Mouse (Mus musculus) adrenal gland, adult 2 months (tissue): ENCODE data around the gene Dio1. TPM values are rescaled to one million over a fixed set of nuclear protein-coding genes. Genes with fewer than 3 reads are reported as not detected.

Experiments
- DNase-seq: peaks from one replicate; pipeline ENCODE4 v3.0.0; 2021
- long read RNA-seq: library from polyadenylated mRNA; stranded (forward); transcript quantifications from one replicate; pipeline ENCODE4 v2.0.0, GENCODE M21; 2021
- polyA plus RNA-seq: library from polyadenylated mRNA; depleted of rRNA; stranded (reverse); fragments of >200 nt; gene quantifications from 2 replicates; pipeline ENCODE4 v1.2.3, GENCODE M21; 2012; rRNA removed
- total RNA-seq, 2 experiments: library from RNA; stranded (reverse); gene quantifications; 2 replicates each; pipeline ENCODE4 v1.2.3; 2021

Gene Dio1
- under 1 TPM in 1 of 2 experiments, not detected in 1; 0.61 TPM for total RNA-seq
- polyA plus RNA-seq = 0.45 TPM in 1 of 2 replicates, not detected in the other
- long read RNA-seq = 0 reads

GRCm38 (mm10) chr4:107306966-107307365 lies at the start of gene Dio1:
Dio1 (minus strand) TSS chr4:107307169.
- DNase-seq = peak; percentile 13

- DNase-seq = peak; percentile 40
These were observed 47.6 kb upstream of the Dio1 start for GRCm38 (mm10) chr4:107354543-107354942.

GRCm38 (mm10) chr4:107354126-107354525 lies 47.2 kb upstream of the Dio1 start:
- no peak for DNase-seq

- DNase-seq = no peak
These were observed 46.6 kb upstream of the Dio1 start for GRCm38 (mm10) chr4:107353612-107354011.

- DNase-seq = no peak
These were observed 44.4 kb upstream of the Dio1 start for GRCm38 (mm10) chr4:107351368-107351767.

- DNase-seq = no peak
These were observed 42.5 kb upstream of the Dio1 start for GRCm38 (mm10) chr4:107349311-107350008.

- DNase-seq = no peak
These were observed 41.8 kb upstream of the Dio1 start for GRCm38 (mm10) chr4:107348529-107349310.

GRCm38 (mm10) chr4:107347221-107347620 lies 40.3 kb upstream of the Dio1 start:
- DNase-seq = peak; percentile 67

- no peak for DNase-seq
These were observed 37.6 kb upstream of the Dio1 start for GRCm38 (mm10) chr4:107344612-107345011.

GRCm38 (mm10) chr4:107341354-107341753 lies 34.4 kb upstream of the Dio1 start:
- no peak for DNase-seq

GRCm38 (mm10) chr4:107337455-107337854 lies 30.5 kb upstream of the Dio1 start:
- DNase-seq = no peak

GRCm38 (mm10) chr4:107336356-107336755 lies 29.4 kb upstream of the Dio1 start:
- DNase-seq = no peak

GRCm38 (mm10) chr4:107333514-107333913 lies 26.5 kb upstream of the Dio1 start:
- DNase-seq = no peak

GRCm38 (mm10) chr4:107328530-107328929 lies 21.6 kb upstream of the Dio1 start:
- no peak for DNase-seq

GRCm38 (mm10) chr4:107323113-107323512 lies 16.1 kb upstream of the Dio1 start:
- DNase-seq = no peak

GRCm38 (mm10) chr4:107321041-107321440 lies 14.1 kb upstream of the Dio1 start:
- no peak for DNase-seq

GRCm38 (mm10) chr4:107318646-107319045 lies 11.7 kb upstream of the Dio1 start:
- DNase-seq = no peak

GRCm38 (mm10) chr4:107314479-107314805 lies 7.5 kb upstream of the Dio1 start:
- DNase-seq = no peak

- DNase-seq = peak; percentile 95
These were observed 6.9 kb upstream of the Dio1 start, which contains the start of gene Yipf1 for GRCm38 (mm10) chr4:107313690-107314478. Yipf1 (plus strand) TSS chr4:107314363.

GRCm38 (mm10) chr4:107303531-107303930 lies 3.4 kb downstream of the Dio1 start:
- no peak for DNase-seq

GRCm38 (mm10) chr4:107302832-107303231 lies 4.1 kb downstream of the Dio1 start:
- DNase-seq = no peak

- DNase-seq = no peak
These were observed 4.7 kb downstream of the Dio1 start for GRCm38 (mm10) chr4:107302221-107302620.
